Mouse (Mus musculus) CH12F3 (cell line): ENCODE results near the gene Trrap.

Experiments
- in situ Hi-C: fragments of 300-500 bp; cut with MboI; formaldehyde crosslinking; loops from 2 replicates; pipeline ENCODE4 v1.14.3; 2020; ENCODE audit warnings: low sequenced_read_pairs

The Trrap gene

GRCm38 (mm10) chr5:144769067-144769482, 1.5 kb downstream of the Trrap start:
- in situ Hi-C loops, result no loop called here

DNA sequence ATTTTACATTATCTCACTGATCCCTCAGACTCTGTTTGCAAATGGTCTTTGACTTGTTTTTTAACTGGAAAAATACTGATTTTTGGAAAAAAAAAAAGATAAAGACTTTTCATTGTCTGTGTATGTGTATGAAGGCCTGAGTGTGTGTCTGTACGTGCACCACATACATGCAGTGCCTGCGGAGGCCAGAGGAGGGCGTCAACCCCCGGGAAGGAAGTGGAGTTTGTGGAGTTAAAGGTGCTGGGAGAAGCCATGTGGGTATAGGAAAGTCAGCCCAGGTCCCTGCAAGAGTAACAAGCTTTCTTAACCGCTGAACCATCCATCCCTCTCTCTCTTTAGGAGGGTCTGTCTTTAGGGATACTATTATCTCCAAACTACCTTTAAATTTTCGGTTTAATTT, 5.7 kb downstream of the Trrap start:
- in situ Hi-C loops, result no loop called here

DNA sequence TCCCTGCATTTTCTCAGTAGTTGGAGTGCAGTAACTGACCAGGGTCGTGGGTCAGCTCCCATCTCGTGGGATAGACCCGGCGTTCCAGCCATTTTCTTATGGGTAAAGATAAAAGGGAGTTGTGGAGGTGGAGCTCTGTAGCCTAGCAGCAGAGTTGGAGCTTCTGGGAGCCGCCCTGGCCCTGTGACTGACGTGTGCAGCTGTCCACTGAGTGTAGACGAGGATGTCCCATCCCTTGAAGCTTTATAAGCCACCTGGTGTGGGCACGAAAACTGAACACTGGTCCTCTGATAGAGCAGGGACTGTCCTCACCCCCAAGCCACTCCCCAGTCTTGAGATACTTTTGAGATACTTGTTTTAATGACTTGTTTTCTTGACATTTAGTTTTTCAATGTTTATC, 13.1 kb downstream of the Trrap start:
- in situ Hi-C loops, result no loop called here

- in situ Hi-C loops, result no loop called here
These were observed 18.9 kb downstream of the Trrap start for GRCm38 (mm10) chr5:144786464-144786863.

DNA sequence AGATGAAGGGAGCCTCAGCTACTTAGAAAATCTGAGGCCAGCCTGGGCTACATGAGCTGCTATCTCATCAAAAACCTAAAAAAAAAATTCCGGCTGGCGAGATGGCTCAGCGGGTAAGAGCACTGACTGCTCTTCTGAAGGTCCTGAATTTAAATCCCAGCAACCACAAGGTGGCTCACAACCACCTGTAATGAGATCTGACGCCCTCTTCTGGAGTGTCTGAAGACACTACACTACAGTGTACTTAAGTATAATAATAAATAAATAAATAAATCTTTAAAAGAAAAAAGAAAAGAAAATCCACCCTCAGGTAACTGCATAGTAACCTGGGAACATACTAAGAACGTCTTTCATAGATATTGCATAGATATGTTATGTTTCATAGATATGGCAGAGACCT, 25.8 kb downstream of the Trrap start:
- in situ Hi-C loops, result no loop called here

DNA sequence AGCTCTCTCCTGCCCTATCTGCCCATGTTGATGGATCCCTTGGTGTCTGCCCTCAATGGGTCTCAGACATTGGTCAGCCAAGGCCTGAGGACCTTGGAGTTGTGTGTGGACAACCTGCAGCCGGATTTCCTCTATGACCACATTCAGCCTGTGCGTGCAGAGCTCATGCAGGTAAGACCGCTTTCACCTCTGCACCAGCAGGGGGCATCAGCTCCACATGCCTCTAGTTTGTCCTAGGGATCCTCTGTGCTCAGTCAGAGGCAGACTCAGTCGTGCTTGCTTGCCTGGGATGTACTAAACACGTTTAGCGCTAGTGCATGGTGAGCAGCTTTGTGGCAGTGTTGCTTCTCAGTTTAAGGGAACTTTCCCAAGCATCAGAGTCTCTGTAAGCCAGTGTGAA, 27.2 kb downstream of the Trrap start:
- in situ Hi-C loops, result no loop called here

- in situ Hi-C loops, result no loop called here
These were observed 29.6 kb downstream of the Trrap start for GRCm38 (mm10) chr5:144797116-144797515.

GRCm38 (mm10) chr5:144803066-144803465, 35.5 kb downstream of the Trrap start:
- in situ Hi-C loops, result no loop called here

GRCm38 (mm10) chr5:144804181-144804580, 36.6 kb downstream of the Trrap start:
- in situ Hi-C loops, result no loop called here

DNA sequence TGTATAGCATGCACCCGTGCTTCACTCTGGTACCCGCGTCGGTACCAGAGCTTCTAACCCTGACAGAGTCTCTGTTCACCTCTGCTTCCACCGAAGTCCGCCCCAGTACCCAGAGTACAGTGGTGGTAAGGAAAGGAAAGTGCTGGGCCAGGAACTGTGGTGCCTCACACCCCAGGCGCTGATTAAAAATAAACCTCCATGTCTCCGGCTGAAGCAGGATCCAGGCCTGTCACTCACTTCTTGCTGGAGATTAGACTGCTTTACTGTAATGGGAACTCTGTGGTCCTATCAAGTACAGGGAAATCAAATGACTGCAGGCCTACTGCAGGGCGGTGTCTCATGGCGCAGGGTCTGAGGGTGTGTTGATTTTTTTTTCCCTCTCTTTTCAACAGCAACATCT, 39.4 kb downstream of the Trrap start:
- in situ Hi-C loops, result no loop called here

DNA sequence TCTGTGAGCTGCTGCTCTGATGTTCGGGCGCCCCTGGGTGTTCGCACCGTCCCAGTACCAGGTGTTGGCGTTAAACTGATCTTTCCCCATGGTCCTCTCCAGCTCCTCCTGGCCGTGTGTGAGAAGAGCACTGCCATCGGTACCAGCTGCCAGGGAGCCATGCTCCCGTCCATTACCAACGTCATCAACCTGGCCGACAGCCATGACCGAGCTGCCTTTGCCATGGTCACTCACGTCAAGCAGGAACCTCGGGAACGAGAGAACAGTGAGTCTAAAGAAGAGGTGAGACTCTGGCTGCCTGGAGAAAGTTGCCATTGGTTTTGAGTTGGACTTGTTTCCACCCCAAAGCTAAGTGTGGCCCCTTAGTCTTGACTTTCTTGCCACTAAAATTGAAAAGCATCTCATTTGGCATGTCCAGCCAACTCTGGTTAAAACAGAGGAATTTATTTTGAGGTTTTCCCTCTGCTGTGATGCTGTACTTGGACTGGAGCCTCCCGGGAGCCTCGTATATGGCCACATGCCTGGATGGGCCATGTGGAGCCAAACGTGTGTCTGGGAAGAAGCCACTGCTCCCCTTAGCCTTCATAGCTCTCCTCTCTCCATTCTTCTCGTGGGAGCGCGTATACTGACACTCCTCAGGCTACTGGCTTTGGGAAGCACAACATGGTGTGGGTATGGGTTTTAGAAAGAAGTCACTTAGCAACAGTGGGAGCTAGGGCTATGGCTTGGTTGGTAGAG, 61.0 kb downstream of the Trrap start:
- in situ Hi-C loops, result no loop called here

- in situ Hi-C loops, result no loop called here
These were observed 62.1 kb downstream of the Trrap start for GRCm38 (mm10) chr5:144829631-144830030.

- in situ Hi-C loops, result no loop called here
These were observed 64.4 kb downstream of the Trrap start for GRCm38 (mm10) chr5:144831840-144832469.

DNA sequence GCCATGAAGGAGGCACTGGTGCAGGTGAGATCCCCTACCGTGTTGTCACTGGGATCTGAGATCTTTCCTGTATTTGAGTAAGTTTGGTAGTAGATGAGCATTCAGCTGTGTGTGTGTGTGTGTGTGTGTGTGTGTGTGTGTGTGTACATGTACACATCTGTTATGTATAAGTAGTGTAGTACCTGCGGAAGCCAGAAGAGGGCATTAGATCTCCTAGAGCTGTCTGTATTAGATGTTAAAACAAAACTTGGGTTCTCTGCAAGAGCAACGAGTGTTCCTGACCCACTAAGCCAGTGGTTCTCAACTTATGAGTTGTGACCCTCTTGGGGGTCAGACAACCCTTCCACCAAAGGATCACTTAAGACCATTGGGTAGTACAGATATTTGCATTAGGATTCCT, 68.6 kb downstream of the Trrap start:
- in situ Hi-C loops, result no loop called here

DNA sequence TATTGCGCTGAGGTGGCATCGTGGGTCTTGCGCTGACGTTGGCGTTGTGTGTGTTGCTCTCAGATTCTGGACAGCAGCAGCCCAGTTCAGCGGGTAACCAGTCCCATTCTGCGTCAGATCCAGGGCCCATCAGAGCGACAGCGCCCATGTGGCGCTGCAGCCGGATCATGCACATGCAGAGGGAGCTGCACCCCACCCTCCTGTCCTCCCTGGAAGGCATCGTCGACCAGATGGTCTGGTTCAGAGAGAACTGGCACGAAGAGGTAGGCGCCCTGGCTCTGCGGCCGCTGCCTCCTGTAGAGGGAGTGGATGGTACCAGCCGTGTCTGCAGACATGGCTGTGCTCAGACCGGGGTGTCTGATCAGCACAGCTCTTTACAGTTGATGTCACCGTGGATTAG, 77.8 kb downstream of the Trrap start:
- in situ Hi-C loops, result no loop called here

GRCm38 (mm10) chr5:144848735-144849134, 81.2 kb downstream of the Trrap start:
- in situ Hi-C loops, result no loop called here

GRCm38 (mm10) chr5:144849932-144850331, 82.4 kb downstream of the Trrap start:
- in situ Hi-C loops, result no loop called here

- in situ Hi-C loops, result no loop called here
These were observed 84.3 kb downstream of the Trrap start for GRCm38 (mm10) chr5:144851820-144852219.

DNA sequence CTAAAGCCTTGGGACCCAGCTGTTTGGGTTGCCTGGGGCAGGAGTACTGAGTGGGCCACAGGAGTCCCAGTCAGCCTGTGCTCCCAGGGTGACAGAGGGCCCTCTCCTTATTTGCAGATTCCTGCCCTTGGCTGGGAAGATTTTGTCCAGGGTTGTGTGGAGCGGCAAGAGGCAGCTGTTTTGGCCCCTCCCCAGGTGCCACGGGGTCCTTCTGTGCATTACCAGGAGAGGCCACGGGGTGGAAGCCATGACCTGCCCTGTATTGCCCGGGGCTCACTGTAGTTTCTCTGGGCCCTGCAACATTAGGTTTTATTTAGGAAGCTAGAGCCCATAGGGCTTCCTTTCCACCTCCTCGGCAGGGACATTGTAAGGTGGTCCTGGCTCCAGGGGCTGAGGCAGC, 86.4 kb downstream of the Trrap start:
- in situ Hi-C loops, result no loop called here

DNA sequence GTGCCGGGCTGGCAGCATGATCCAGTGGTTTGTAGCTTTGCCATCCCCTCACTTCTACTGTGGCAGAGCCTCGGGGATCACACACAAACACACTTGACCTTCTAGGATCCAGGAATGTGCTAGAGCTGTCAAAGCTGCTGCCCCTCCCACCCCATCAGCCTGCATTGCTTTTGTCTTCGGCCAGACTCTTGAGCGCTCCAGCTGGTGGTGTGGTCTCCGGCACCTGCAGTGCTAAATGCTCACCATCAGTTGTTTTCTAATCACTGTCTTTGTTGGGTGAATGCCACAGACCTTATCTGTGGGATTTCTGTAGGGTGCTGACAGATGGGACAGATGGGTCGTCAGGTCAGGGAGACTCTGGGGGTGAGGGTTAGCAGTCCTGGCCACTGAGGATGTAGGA, 88.4 kb downstream of the Trrap start:
- in situ Hi-C loops, result no loop called here

DNA sequence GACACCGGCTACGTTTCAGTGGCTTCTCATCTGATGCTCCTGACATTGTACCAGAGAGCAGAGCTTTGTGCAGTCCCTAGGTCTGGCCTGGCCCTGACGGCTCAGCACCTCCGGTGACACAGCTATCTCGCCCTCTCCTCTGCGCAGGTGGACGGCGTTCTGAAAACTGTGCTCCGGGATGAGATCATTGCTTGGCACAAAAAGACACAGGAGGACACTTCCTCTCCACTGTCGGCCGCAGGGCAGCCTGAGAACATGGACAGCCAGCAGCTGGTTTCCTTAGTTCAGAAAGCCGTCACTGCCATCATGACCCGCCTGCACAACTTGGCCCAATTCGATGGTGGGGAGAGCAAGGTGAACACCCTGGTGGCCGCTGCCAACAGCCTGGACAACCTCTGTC, 91.0 kb downstream of the Trrap start:
- in situ Hi-C loops, result no loop called here

DNA sequence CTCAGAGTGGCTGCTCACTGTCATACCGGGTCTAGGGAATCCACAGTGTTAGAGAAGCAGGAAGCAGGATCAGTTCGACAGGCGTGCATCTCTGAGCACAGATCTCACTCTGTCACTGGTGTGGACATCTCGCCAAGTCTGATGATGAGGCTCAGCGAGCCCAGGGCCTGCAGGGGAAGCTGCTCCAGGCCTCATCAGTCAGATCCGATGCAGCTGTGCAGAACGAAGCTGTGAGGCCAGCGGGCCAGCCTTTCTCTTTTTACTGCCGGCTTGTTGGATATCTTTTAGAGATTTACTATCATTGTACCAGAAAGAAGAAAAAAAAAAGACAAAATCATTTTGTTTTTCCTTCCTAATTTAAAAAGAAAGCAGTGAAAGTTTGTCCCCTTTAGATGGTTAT, 91.8 kb downstream of the Trrap start:
- in situ Hi-C loops, result no loop called here

GRCm38 (mm10) chr5:144860913-144861312, 93.4 kb downstream of the Trrap start:
- in situ Hi-C loops, result no loop called here
